Mouse (Mus musculus): Measurements from ENCODE around the gene Sumo3. TPM values are rescaled to one million over a fixed set of nuclear protein-coding genes. Genes with fewer than 3 reads are reported as not detected.

Sumo3 gene
- total RNA-seq, 2 experiments from 2014 or later = 68.3 to 79.2 TPM

DNA sequence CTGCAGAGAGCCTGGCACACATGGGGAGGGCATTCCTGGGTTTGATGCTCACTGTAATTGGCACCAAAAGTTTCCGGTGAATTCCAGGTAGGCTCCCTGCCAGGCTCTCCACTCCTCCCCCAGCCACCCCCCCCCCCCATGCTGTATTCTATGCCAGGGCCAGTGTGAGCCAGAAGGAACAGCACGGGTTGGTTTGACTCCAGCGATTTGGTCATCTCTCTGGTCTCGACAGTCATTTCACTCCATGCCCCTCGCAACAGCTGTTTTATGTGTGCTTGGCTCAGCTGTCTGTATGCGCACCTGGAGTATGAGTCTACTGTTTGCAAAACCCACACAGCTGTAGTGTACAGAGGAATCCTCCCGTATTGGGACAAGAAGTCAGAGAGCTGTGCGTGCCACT is 60.4 kb downstream of the Sumo3 start:
- DNase-seq = peak; percentile 20 to 34
- intact Hi-C loops (cut with DNase I) = no loop called here

DNA sequence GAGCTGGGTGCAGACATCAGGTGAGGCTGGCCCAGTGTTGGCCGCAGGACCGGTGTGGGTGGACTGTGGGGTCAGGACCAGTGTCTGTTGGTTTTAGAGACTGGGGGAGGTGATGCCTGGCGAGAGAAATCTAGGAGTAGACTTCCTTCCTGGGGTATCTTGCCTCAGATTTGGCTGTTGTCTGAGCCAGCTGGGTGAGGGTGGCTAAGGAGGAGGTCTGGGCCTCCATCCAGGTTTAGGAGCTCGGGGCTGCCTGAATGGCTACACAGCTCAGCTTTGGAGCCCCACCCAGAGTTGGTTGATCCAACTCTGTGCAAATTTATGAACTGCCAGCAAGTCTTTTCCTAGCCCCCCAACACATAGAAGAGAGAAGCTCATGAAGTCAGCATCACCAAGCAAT is 61.5 kb downstream of the Sumo3 start:
- intact Hi-C loops (cut with DNase I) = no loop called here
- DNase-seq = no peak

Small RNA genes lying within 50 kb of the gene (microRNA-seq; reads per million reads assigned to microRNA genes)
- 21.2 to 22.5 reads per million in 2 experiments for gene Mir1930

Other genes starting within 250 kb of the Sumo3 start
- gene Adarb1, start 187.8 kb upstream of the Sumo3 start, total RNA-seq (2021) = 10 to 100 TPM; 19.4 to 27.4 TPM
- 10 to 100 TPM; 11.7 to 12.0 TPM for gene Fam207a, start 90.3 kb upstream of the Sumo3 start, total RNA-seq (2021)
- gene Itgb2, start 75.8 kb upstream of the Sumo3 start, total RNA-seq (2021) = 1 to 10 TPM; 3.3 to 4.4 TPM
- gene Pttg1ip, start 24.4 kb upstream of the Sumo3 start, total RNA-seq (2021) = 100 to 1,000 TPM; 134 to 148 TPM
- gene Gm49325, start 100 bp downstream of the Sumo3 start, total RNA-seq (2021) = 10 to 100 TPM; 12.2 to 13.5 TPM
- 10 to 100 TPM; 57.7 to 68.8 TPM for gene Ube2g2, start 16.2 kb downstream of the Sumo3 start, total RNA-seq (2021)
- not detected for gene Tspear, start 80.5 kb downstream of the Sumo3 start, total RNA-seq (2021)
- gene Gm19402, start 84.7 kb downstream of the Sumo3 start, total RNA-seq (2021) = not detected
- not detected for gene Gm9508, start 91.1 kb downstream of the Sumo3 start, total RNA-seq (2021)
- gene Gm10272, start 100.5 kb downstream of the Sumo3 start, total RNA-seq (2021) = not detected
- gene Gm10024, start 105.4 kb downstream of the Sumo3 start, total RNA-seq (2021) = not detected
- gene Gm10142, start 109.7 kb downstream of the Sumo3 start, total RNA-seq (2021) = not detected
- gene Krtap12-1, start 114.5 kb downstream of the Sumo3 start, total RNA-seq (2021) = not detected
- gene Gm10100, start 120.4 kb downstream of the Sumo3 start, total RNA-seq (2021) = not detected
- gene Gm18596, start 136.5 kb downstream of the Sumo3 start, total RNA-seq (2021) = not detected
- gene Gm9736, start 145.3 kb downstream of the Sumo3 start, total RNA-seq (2021) = not detected
- gene Gm3233, start 153.6 kb downstream of the Sumo3 start, total RNA-seq (2021) = not detected
- not detected for gene Gm3238, start 165.2 kb downstream of the Sumo3 start, total RNA-seq (2021)
- gene Gm7138, start 170.8 kb downstream of the Sumo3 start, total RNA-seq (2021) = not detected
- gene Gm3250, start 176.4 kb downstream of the Sumo3 start, total RNA-seq (2021) = not detected
- not detected for gene Gm7137, start 182.1 kb downstream of the Sumo3 start, total RNA-seq (2021)
- gene Gm9639, start 189.0 kb downstream of the Sumo3 start, total RNA-seq (2021) = not detected
- not detected for gene Gm19668, start 193.0 kb downstream of the Sumo3 start, total RNA-seq (2021)
- gene Gm9507, start 205.7 kb downstream of the Sumo3 start, total RNA-seq (2021) = not detected
- gene Gm2696, start 208.6 kb downstream of the Sumo3 start, total RNA-seq (2021) = not detected
- gene Krtap10-4, start 221.0 kb downstream of the Sumo3 start, total RNA-seq (2021) = not detected
- gene Krtap10-10, start 229.8 kb downstream of the Sumo3 start, total RNA-seq (2021) = not detected
- gene Gm36176, start 240.7 kb downstream of the Sumo3 start, total RNA-seq (2021) = not detected
- gene Gm10318, start 246.8 kb downstream of the Sumo3 start, total RNA-seq (2021) = not detected

All from heart, postnatal 10 days (tissue).